Mouse (Mus musculus): ENCODE results near the gene Slc22a28. TPM values are rescaled to one million over a fixed set of nuclear protein-coding genes. Genes with fewer than 3 reads are reported as not detected.
"Not testable (repeated sequence)": the region's sequence is repeated elsewhere in the genome, so short reads cannot be mapped to it uniquely, and the experiment has no call there.

Slc22a28 gene
- polyA plus RNA-seq (2016; fragmentation: Nextera tagmentation; extraction: Ambion mirVana): not detected in 2 replicates

- ATAC-seq (ENCODE audit: low FRiP score, low read depth); H3K4me3 ChIP-seq; H3K9ac ChIP-seq (replicated peaks); H3K4me2 ChIP-seq (replicated peaks); H3K27ac ChIP-seq (replicated peaks); H3K36me3 ChIP-seq; H3K27me3 ChIP-seq; H3K4me1 ChIP-seq: not testable (repeated sequence)
- 91% methylated on average over 2 of the region's 3 CpGs for WGBS
- peaks cover 18% of the 10 kb centered on the region; the same call in 1 of the 2 replicates for H3K9me3 ChIP-seq
Observed at GRCm38 (mm10) chr19:8131881-8132280, at the start of gene Slc22a28. Gene Slc22a28 (minus strand): TSS chr19:8131982.

- H3K4me1 ChIP-seq: no peaks in the 10 kb centered on the region
- WGBS: 55% methylated on average over 2 of the region's 2 CpGs
Observed at GRCm38 (mm10) chr19:8148787-8149523, 17.2 kb upstream of the Slc22a28 start.

GRCm38 (mm10) chr19:8142716-8143115 is 10.9 kb upstream of the Slc22a28 start:
- ATAC-seq (ENCODE audit: low FRiP score, low read depth); H3K4me1 ChIP-seq; H3K4me3 ChIP-seq; H3K9ac ChIP-seq (replicated peaks); H3K36me3 ChIP-seq; H3K4me2 ChIP-seq (replicated peaks); H3K27me3 ChIP-seq; H3K27ac ChIP-seq (replicated peaks): not testable (repeated sequence)
- WGBS: 87% methylated on average over 2 of the region's 2 CpGs
- H3K9me3 ChIP-seq: peaks cover 14% of the 10 kb centered on the region; the same call in 1 of the 2 replicates

More at GRCm38 (mm10) chr19:8148787-8149523, 17.2 kb upstream of the Slc22a28 start:
- H3K27me3 ChIP-seq: no peaks in the 10 kb centered on the region
- no peak for ATAC-seq (ENCODE audit: low FRiP score, low read depth)
- no peak overlapping the region for H3K27ac ChIP-seq (replicated peaks)
- peaks cover 27% of the 10 kb centered on the region for H3K9me3 ChIP-seq
- no peaks in the 10 kb centered on the region for H3K36me3 ChIP-seq
- no peak overlapping the region for H3K9ac ChIP-seq (replicated peaks)
- H3K4me2 ChIP-seq (replicated peaks): no peak overlapping the region
- H3K4me3 ChIP-seq: no peak overlapping the region

- H3K4me2 ChIP-seq (replicated peaks); H3K27ac ChIP-seq (replicated peaks); H3K27me3 ChIP-seq; H3K36me3 ChIP-seq; H3K4me3 ChIP-seq; H3K4me1 ChIP-seq; ATAC-seq (ENCODE audit: low FRiP score, low read depth); H3K9ac ChIP-seq (replicated peaks): not testable (repeated sequence)
- WGBS: 77% methylated on average over 14 of the region's 14 CpGs
- peaks cover 13% of the 10 kb centered on the region; the same call in 1 of the 2 replicates for H3K9me3 ChIP-seq
Observed at GRCm38 (mm10) chr19:8134127-8134841, 2.5 kb upstream of the Slc22a28 start.

GRCm38 (mm10) chr19:8019904-8020349 is 111.9 kb downstream of the Slc22a28 start:
- H3K27ac ChIP-seq (replicated peaks): no peak overlapping the region
- H3K9me3 ChIP-seq: peaks cover 33% of the 10 kb centered on the region
- H3K9ac ChIP-seq (replicated peaks): no peak overlapping the region
- H3K4me1 ChIP-seq: no peaks in the 10 kb centered on the region
- H3K4me3 ChIP-seq: no peak overlapping the region
- no peaks in the 10 kb centered on the region for H3K36me3 ChIP-seq
- no peak for ATAC-seq (ENCODE audit: low FRiP score, low read depth)
- no peak overlapping the region for H3K4me2 ChIP-seq (replicated peaks)
- 88% methylated on average over 13 of the region's 13 CpGs for WGBS
- H3K27me3 ChIP-seq: no peaks in the 10 kb centered on the region

- H3K9me3 ChIP-seq: peaks cover 33% of the 10 kb centered on the region
- H3K27me3 ChIP-seq; H3K4me2 ChIP-seq (replicated peaks); H3K27ac ChIP-seq (replicated peaks); ATAC-seq (ENCODE audit: low FRiP score, low read depth); H3K36me3 ChIP-seq; H3K4me1 ChIP-seq; H3K9ac ChIP-seq (replicated peaks); H3K4me3 ChIP-seq: not testable (repeated sequence)
- WGBS: 91% methylated on average over 17 of the region's 17 CpGs
Observed at GRCm38 (mm10) chr19:8019329-8019851, 112.4 kb downstream of the Slc22a28 start.

GRCm38 (mm10) chr19:8018535-8018934 is 113.2 kb downstream of the Slc22a28 start:
- not testable (repeated sequence) for H3K4me3 ChIP-seq; H3K4me2 ChIP-seq (replicated peaks); ATAC-seq (ENCODE audit: low FRiP score, low read depth); H3K36me3 ChIP-seq; H3K9ac ChIP-seq (replicated peaks); H3K4me1 ChIP-seq; H3K27me3 ChIP-seq; H3K27ac ChIP-seq (replicated peaks)
- H3K9me3 ChIP-seq: peaks cover 31% of the 10 kb centered on the region
- 89% methylated on average over 9 of the region's 9 CpGs for WGBS

Other genes starting within 250 kb of the Slc22a28 start
- gene Slc22a27, start 166.0 kb downstream of the Slc22a28 start, polyA plus RNA-seq (2016; fragmentation: Nextera tagmentation; extraction: Ambion mirVana): not detected in 2 replicates
- 0.19 TPM in 1 of 2 replicates, not detected in the other for gene Slc22a29, start 86.9 kb upstream of the Slc22a28 start, polyA plus RNA-seq (2016; fragmentation: Nextera tagmentation; extraction: Ambion mirVana)